Comparison of ENCODE assay signal across 17 mouse cellular contexts in the genomic region with DNA sequence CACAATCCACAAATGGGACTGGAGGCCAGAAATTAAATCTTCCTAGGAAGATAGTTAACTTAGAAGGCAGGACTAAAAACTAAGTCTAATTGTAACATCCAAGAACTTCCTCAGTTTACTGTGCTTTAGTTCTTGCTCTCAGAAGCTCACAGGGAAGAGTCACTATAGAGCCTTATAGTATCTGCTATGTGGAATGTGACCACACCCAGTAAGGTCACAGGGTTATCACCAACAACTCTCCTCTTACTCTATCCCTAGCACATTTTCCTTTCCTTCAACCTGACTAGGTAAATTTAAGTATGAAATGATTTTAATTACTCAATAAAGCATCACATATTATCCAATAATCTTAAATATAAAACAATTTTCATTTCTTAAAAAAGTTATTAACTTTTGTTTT.
"Had no signal": no experiment of that assay in that cellular context is flagged by ENCODE, and none has a peak within 500 bp of the region (broad histone marks: within the 10 kb centered on the region; RNA-seq: fewer than 3 reads in every experiment).

No protein-coding gene starts in this region.

- H3K4me2 ChIP-seq: lung, embryonic 15.5 days; midbrain, embryonic 11.5 days; midbrain, embryonic 13.5 days; midbrain, embryonic 15.5 days; neural tube, embryonic 12.5 days; stomach, embryonic 15.5 days had no signal

- H3K9ac ChIP-seq: lung, embryonic 15.5 days; midbrain, embryonic 13.5 days; midbrain, embryonic 15.5 days; neural tube, embryonic 12.5 days; stomach, embryonic 15.5 days had no signal

- H3K27ac ChIP-seq: lung, embryonic 15.5 days; macrophage; midbrain, embryonic 13.5 days; midbrain, embryonic 15.5 days; neural tube, embryonic 12.5 days; stomach, embryonic 15.5 days; stomach, postnatal 0 days had no signal

- DNase-seq: lung, adult 2 months; lung, postnatal 14 days; lung, postnatal 36 days; right cerebral cortex, postnatal 14 days; thymus, adult 2 months; thymus, postnatal 25 days; thymus, postnatal 4 days had no signal

- H3K4me1 ChIP-seq: lung, embryonic 15.5 days; midbrain, embryonic 13.5 days; midbrain, embryonic 15.5 days; neural tube, embryonic 12.5 days; stomach, embryonic 15.5 days had no signal

- ATAC-seq: lung, postnatal 0 days; midbrain, embryonic 13.5 days; midbrain, embryonic 15.5 days had no signal

- H3K27me3 ChIP-seq: lung, embryonic 15.5 days; megakaryocyte, embryonic 14.5 days; midbrain, embryonic 13.5 days; midbrain, embryonic 15.5 days; neural tube, embryonic 12.5 days; stomach, embryonic 15.5 days had no signal

- H3K9me3 ChIP-seq: lung, embryonic 15.5 days; megakaryocyte, embryonic 14.5 days; midbrain, embryonic 13.5 days; midbrain, embryonic 15.5 days; neural tube, embryonic 12.5 days; stomach, embryonic 15.5 days had no signal

- H3K4me3 ChIP-seq: lung, embryonic 15.5 days; megakaryocyte, embryonic 14.5 days; midbrain, embryonic 13.5 days; midbrain, embryonic 15.5 days; neural tube, embryonic 12.5 days; stomach, embryonic 15.5 days had no signal
